Mouse (Mus musculus) CH12.LX (cell line): Measurements from ENCODE around the gene Bdh1. TPM values are rescaled to one million over a fixed set of nuclear protein-coding genes. Genes with fewer than 3 reads are reported as not detected.

Experiments
- DNase-seq: peaks from one replicate; pipeline ENCODE4 v3.0.0-alpha.2; 2013; ENCODE audit errors: extremely low read depth
- H3K27ac ChIP-seq: 2 replicates; pipeline ENCODE4 v1.5.1; 2012; ENCODE audit warnings: low read depth, mild to moderate bottlenecking, control low read depth, moderate library complexity; ENCODE audit not compliant: insufficient read depth
- H3K27me3 ChIP-seq: replicated peaks from 2 replicates; pipeline ENCODE3; 2012; ENCODE audit warnings: inconsistent platforms
- H3K36me3 ChIP-seq, 2 experiments: replicated peaks in 1 of 2; 2 replicates each; pipeline versions ENCODE3 to v1.6.1; 2012; ENCODE audit warnings: inconsistent platforms in 1 of 2, low read length in 1 of 2, mild to moderate bottlenecking in 1 of 2, mixed read lengths in 1 of 2, moderate library complexity in 1 of 2; ENCODE audit not compliant: control insufficient read depth in 1 of 2, insufficient read depth in 1 of 2
- H3K4me1 ChIP-seq, 2 experiments: 2 replicates each; pipeline ENCODE4 v1.6.1; 2012; ENCODE audit warnings: inconsistent platforms in 1 of 2, moderate library complexity in 1 of 2; ENCODE audit not compliant: insufficient read depth in 2 of 2, control insufficient read depth in 1 of 2
- H3K4me2 ChIP-seq: 2 replicates; pipeline ENCODE4 v1.6.1; 2012; ENCODE audit warnings: low read depth, mild to moderate bottlenecking, control low read depth; ENCODE audit not compliant: poor library complexity, insufficient read depth, severe bottlenecking
- H3K4me3 ChIP-seq, 3 experiments: fragments of 150-350 bp in 1 of 3; sonication (generic) in 1 of 3; replicated peaks in 1 of 3; 2 replicates each; pipeline versions ENCODE3 to v1.5.1; 2011 to 2012; ENCODE audit warnings: low read depth in 2 of 3, low read length in 2 of 3, mild to moderate bottlenecking in 2 of 3, moderate library complexity in 2 of 3, control low read depth in 1 of 3, improper control_type of control experiment in 1 of 3, inconsistent platforms in 1 of 3, mixed read lengths in 1 of 3; ENCODE audit not compliant: poor library complexity in 1 of 3
- H3K79me2 ChIP-seq: replicated peaks from 2 replicates; pipeline ENCODE4 v1.6.1; 2012; ENCODE audit warnings: mild to moderate bottlenecking, moderate library complexity; ENCODE audit not compliant: control insufficient read depth, poor library complexity, insufficient read depth, severe bottlenecking; ENCODE audit errors: extremely low read depth
- H3K9ac ChIP-seq: 2 replicates; pipeline ENCODE4 v1.6.1; 2012; ENCODE audit warnings: low read depth, mild to moderate bottlenecking, control low read depth, moderate library complexity; ENCODE audit not compliant: insufficient read depth
- H3K9me3 ChIP-seq: replicated peaks from 2 replicates; pipeline ENCODE3; 2012; ENCODE audit warnings: low read length, inconsistent platforms, mixed read lengths
- BHLHE40 ChIP-seq: IDR thresholded peaks from 2 replicates; pipeline ENCODE4 v1.6.1; 2011; ENCODE audit warnings: mild to moderate bottlenecking, low read depth, low read length, improper control_type of control experiment
- CTCF ChIP-seq, 2 experiments: IDR thresholded peaks in 1 of 2; conservative IDR thresholded peaks in 1 of 2; 2 replicates each; pipeline ENCODE4 v1.5.1; 2011 to 2012; ENCODE audit warnings: low read depth in 2 of 2, low read length in 2 of 2, improper control_type of control experiment in 1 of 2, inconsistent platforms in 1 of 2, mild to moderate bottlenecking in 1 of 2, moderate library complexity in 1 of 2
- ELF1 ChIP-seq: IDR thresholded peaks from 2 replicates; pipeline ENCODE4 v1.6.1; 2014; ENCODE audit warnings: low read depth, mild to moderate bottlenecking, inconsistent platforms, low read length, improper control_type of control experiment
- ETS1 ChIP-seq: conservative IDR thresholded peaks from 2 replicates; pipeline ENCODE4 v1.6.1; 2012; ENCODE audit warnings: low read depth, mild to moderate bottlenecking, inconsistent platforms, low read length, improper control_type of control experiment, moderate library complexity
- JUN ChIP-seq: IDR thresholded peaks from 2 replicates; pipeline ENCODE4 v1.6.1; 2011; ENCODE audit warnings: low read depth, mild to moderate bottlenecking, low read length, improper control_type of control experiment, moderate library complexity; ENCODE audit not compliant: insufficient read depth
- MAFK ChIP-seq: IDR thresholded peaks from 2 replicates; pipeline ENCODE4 v1.6.1; 2011; ENCODE audit warnings: low read length, improper control_type of control experiment; ENCODE audit not compliant: insufficient replicate concordance
- MAZ ChIP-seq: IDR thresholded peaks from 2 replicates; pipeline ENCODE4 v1.6.1; 2012; ENCODE audit warnings: low read depth, mild to moderate bottlenecking, inconsistent platforms, low read length, improper control_type of control experiment, moderate library complexity
- MEF2A ChIP-seq: IDR thresholded peaks from 2 replicates; pipeline ENCODE4 v1.6.1; 2014; ENCODE audit warnings: low read depth, mild to moderate bottlenecking, inconsistent platforms, low read length, improper control_type of control experiment, borderline replicate concordance
- MYC ChIP-seq: IDR thresholded peaks from 2 replicates; pipeline ENCODE4 v1.6.1; 2011; ENCODE audit warnings: low read depth, mild to moderate bottlenecking, improper control_type of control experiment, low read length
- PAX5 ChIP-seq: IDR thresholded peaks from 2 replicates; pipeline ENCODE4 v1.6.1; 2012; ENCODE audit warnings: low read length, inconsistent platforms, mixed read lengths
- POLR2A ChIP-seq: IDR thresholded peaks from 2 replicates; pipeline ENCODE4 v1.6.1; 2011; ENCODE audit warnings: low read depth, mild to moderate bottlenecking, improper control_type of control experiment, low read length
- RCOR1 ChIP-seq: conservative IDR thresholded peaks from 2 replicates; pipeline ENCODE4 v1.6.1; 2012; ENCODE audit warnings: low read depth, mild to moderate bottlenecking, inconsistent platforms, low read length, improper control_type of control experiment
- SMC3 ChIP-seq: IDR thresholded peaks from 2 replicates; pipeline ENCODE4 v1.6.1; 2011; ENCODE audit warnings: low read depth, low read length, improper control_type of control experiment
- TBP ChIP-seq: conservative IDR thresholded peaks from 2 replicates; pipeline ENCODE4 v1.6.1; 2011; ENCODE audit warnings: low read depth, low read length, improper control_type of control experiment
- TCF12 ChIP-seq: IDR thresholded peaks from 2 replicates; pipeline ENCODE4 v1.6.1; 2014; ENCODE audit warnings: low read depth, mild to moderate bottlenecking, inconsistent platforms, low read length, improper control_type of control experiment
- UBTF ChIP-seq: IDR thresholded peaks from 2 replicates; pipeline ENCODE4 v1.6.1; 2012; ENCODE audit warnings: low read depth, mild to moderate bottlenecking, inconsistent platforms, low read length, improper control_type of control experiment, moderate library complexity
- ZC3H11A ChIP-seq: IDR thresholded peaks from 2 replicates; pipeline ENCODE4 v1.6.1; 2012; ENCODE audit warnings: low read depth, mild to moderate bottlenecking, inconsistent platforms, low read length, improper control_type of control experiment
- ZMIZ1 ChIP-seq: IDR thresholded peaks from 2 replicates; pipeline ENCODE4 v1.6.1; 2012; ENCODE audit warnings: low read depth, mild to moderate bottlenecking, inconsistent platforms, low read length, improper control_type of control experiment
- ZNF384 ChIP-seq: IDR thresholded peaks from 2 replicates; pipeline ENCODE4 v1.6.1; 2012; ENCODE audit warnings: low read depth, low read length, improper control_type of control experiment, inconsistent platforms
- dilution Hi-C: fragments of 300-500 bp; cut with MboI; formaldehyde crosslinking; loops from 2 replicates; pipeline ENCODE4 v1.14.3; 2020; ENCODE audit warnings: low sequenced_read_pairs; ENCODE audit not compliant: extremely low pct_unique_long_range_greater_than_20kb, extremely low pct_ligation_motif_present
- in situ Hi-C: fragments of 300-500 bp; cut with MboI; formaldehyde crosslinking; loops from 3 replicates; pipeline ENCODE4 v1.14.3; 2019; ENCODE audit warnings: low sequenced_read_pairs, low pct_ligation_motif_present, low pct_unique_long_range_greater_than_20kb, mixed read lengths
- polyA plus RNA-seq: library from polyadenylated mRNA; unstranded; fragments of >175 nt; gene quantifications from 2 replicates; pipeline ENCODE4 v1.2.1, GENCODE M21; 2012; ENCODE audit warnings: low read depth; ENCODE audit not compliant: insufficient read length
- total RNA-seq, 2 experiments: library from RNA; depleted of rRNA; stranded (reverse); fragments of 300-350 nt in 1 of 2; fragments of >200 nt in 1 of 2; gene quantifications; 2 replicates each; pipeline ENCODE4 v1.2.3; 2012 to 2014

The Bdh1 gene
- total and polyA plus RNA-seq, 3 experiments: 37.9 to 110 (median 54.3) TPM

DNA sequence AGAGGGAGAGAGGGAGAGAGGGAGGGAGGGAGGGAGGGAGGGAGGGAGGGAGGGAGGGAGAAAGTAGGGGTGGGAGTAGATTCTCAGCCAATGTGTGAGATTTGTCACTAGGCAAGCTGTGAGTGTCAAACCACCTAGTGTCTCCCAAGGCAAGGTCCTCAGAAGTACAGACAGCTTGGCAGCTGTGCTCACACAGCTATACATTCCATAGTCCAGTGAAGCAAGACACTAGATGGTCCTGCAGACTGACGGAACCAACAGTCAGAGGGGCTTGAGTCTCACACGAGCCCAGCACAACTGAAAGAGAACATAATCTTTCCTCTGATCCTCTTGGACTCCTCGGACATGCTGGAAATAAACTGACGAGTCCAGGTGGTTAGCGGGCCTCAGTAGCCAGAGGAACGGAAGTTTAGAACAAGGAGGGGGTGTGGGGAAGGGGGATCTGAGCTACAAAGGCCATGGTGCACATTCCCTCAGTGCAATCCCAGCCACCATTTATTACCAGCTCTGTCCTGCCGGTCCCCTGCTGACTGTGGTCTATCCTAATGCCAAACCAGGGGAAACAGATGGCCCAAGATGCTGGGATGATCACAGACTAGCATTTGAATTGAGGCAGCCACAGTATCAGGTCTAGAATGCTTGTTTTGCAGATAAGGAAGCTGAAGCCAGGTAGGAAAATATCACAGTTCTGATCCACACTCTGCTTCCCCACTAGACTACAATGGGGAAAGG, 55.0 kb downstream of the Bdh1 start:
- in situ Hi-C loops: no loop called here
- DNase-seq: no peak
- no peak for TF ChIP-seq PAX5
- TF ChIP-seq ETS1: no peak
- no peak for TF ChIP-seq ELF1
- TF ChIP-seq MAZ: no peak
- H3K79me2 ChIP-seq: no peaks in the 10 kb centered on the region
- no peak overlapping the region for H3K27ac ChIP-seq
- no peak overlapping the region for H3K4me3 ChIP-seq
- H3K4me2 ChIP-seq: no peak overlapping the region
- dilution Hi-C loops: no loop called here
- H3K9ac ChIP-seq: no peak overlapping the region
- peaks cover 1 to 5% of the 10 kb centered on the region in 2 experiments; a peak in 3 of 4 replicates for H3K4me1 ChIP-seq
- peaks cover 11% of the 10 kb centered on the region for H3K9me3 ChIP-seq
- H3K27me3 ChIP-seq: no peaks in the 10 kb centered on the region
- H3K36me3 ChIP-seq: no peaks in the 10 kb centered on the region

- Histone ChIP-seq H3K9ac (no peak overlapping the region), H3K27me3 (no peaks in the 10 kb centered on the region), H3K27ac (no peak overlapping the region), H3K79me2 (no peaks in the 10 kb centered on the region), H3K4me3 (no peak overlapping the region), H3K4me1 (peaks cover 0 to 15% of the 10 kb centered on the region in 2 experiments; a peak in 2 of 4 replicates), H3K9me3 (no peaks in the 10 kb centered on the region), H3K4me2 (no peak overlapping the region), H3K36me3 (peaks cover 0 to 2% of the 10 kb centered on the region in 2 experiments)
- in situ Hi-C loops: no loop called here
- TF ChIP-seq TCF12 (no peak), ETS1 (no peak), RCOR1 (no peak), JUN (no peak), CTCF (conservative IDR thresholded peaks at IDR 0.05 in 1 of 2, IDR thresholded peaks at IDR 0.05 in 1 of 2; ENCODE audit: low read depth in 2 of 2, low read length in 2 of 2) (no peak), SMC3 (no peak), UBTF (no peak), MAFK (no peak), MEF2A (no peak), POLR2A (no peak), BHLHE40 (no peak), MAZ (no peak), ZC3H11A (no peak), ZNF384 (no peak), MYC (no peak), ZMIZ1 (no peak), TBP (no peak)
- DNase-seq: no peak
- dilution Hi-C loops: no loop called here
Measured at GRCm38 (mm10) chr16:31485336-31485735, 63.3 kb downstream of the Bdh1 start.
